Mouse (Mus musculus) embryonic fibroblast, embryonic 13.5 days (primary cell): ENCODE data around the gene Cherp.

Source experiments
- CTCF ChIP-seq: IDR thresholded peaks from 2 replicates; pipeline ENCODE4 v1.5.1; 2011; ENCODE audit warnings: mild to moderate bottlenecking, control low read depth, low read length, moderate library complexity, borderline replicate concordance; ENCODE audit not compliant: insufficient read depth
- POLR2A ChIP-seq: IDR thresholded peaks from 2 replicates; pipeline ENCODE4 v1.6.1; 2011; ENCODE audit warnings: low read depth, mild to moderate bottlenecking, control low read depth, low read length, moderate library complexity

- no peak for TF ChIP-seq POLR2A
- TF ChIP-seq CTCF, result no peak
These were observed 61.2 kb downstream of the Cherp start for GRCm38 (mm10) chr8:72413839-72414238.
